ENCODE assay signal across 14 mouse cellular contexts in the genomic region with DNA sequence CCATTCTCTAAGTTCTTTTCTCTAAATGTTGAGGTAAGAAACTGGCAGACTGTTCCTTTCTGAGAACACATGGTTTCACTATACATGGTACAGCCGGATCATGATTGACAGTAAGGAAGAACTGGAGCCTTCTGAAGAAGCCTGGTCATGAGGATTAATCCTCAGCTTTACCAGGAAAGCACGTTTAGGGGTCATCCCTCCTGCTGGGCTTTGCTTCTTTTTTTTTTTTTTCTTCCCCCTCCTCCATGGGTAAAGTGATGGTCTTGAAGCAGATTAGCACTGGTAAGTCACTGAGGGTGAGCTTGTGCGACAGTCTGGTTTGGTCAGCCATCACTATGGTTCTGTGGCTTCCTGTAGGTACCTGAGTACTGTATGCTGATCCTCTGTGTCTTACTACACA.
"Had no signal": no experiment of that assay in that cellular context is flagged by ENCODE, and none has a peak within 500 bp of the region (broad histone marks: within the 10 kb centered on the region; RNA-seq: fewer than 3 reads in every experiment).

No protein-coding gene starts in this region.

- DNase-seq: kidney, adult 8-10 months; kidney, postnatal 25 days; left cerebral cortex, postnatal 4 days; liver; liver, embryonic 13.5 days; liver, postnatal 0 days; lung, postnatal 14 days; right cerebral cortex, postnatal 14 days; thymus, postnatal 14 days had no signal

- H3K9ac ChIP-seq: liver, embryonic 13.5 days; liver, postnatal 0 days; lung, embryonic 15.5 days; midbrain, embryonic 13.5 days; neural tube, embryonic 12.5 days had no signal

- H3K9me3 ChIP-seq: liver, embryonic 13.5 days; lung, embryonic 15.5 days; megakaryocyte, embryonic 14.5 days; midbrain, embryonic 13.5 days; neural tube, embryonic 12.5 days had no signal

- H3K4me2 ChIP-seq: liver, embryonic 13.5 days; lung, embryonic 15.5 days; midbrain, embryonic 13.5 days; neural tube, embryonic 12.5 days had no signal

- ATAC-seq: liver, postnatal 0 days; midbrain, embryonic 13.5 days had no signal

- H3K36me3 ChIP-seq: lung, embryonic 15.5 days; midbrain, embryonic 13.5 days; neural tube, embryonic 12.5 days had no signal

- H3K4me3 ChIP-seq: liver, embryonic 13.5 days; lung, embryonic 15.5 days; megakaryocyte, embryonic 14.5 days; midbrain, embryonic 13.5 days; neural tube, embryonic 12.5 days had no signal

- H3K27me3 ChIP-seq: liver, embryonic 13.5 days; lung, embryonic 15.5 days; megakaryocyte, embryonic 14.5 days; midbrain, embryonic 13.5 days; neural tube, embryonic 12.5 days had no signal

- H3K27ac ChIP-seq: liver, embryonic 13.5 days; lung, embryonic 15.5 days; macrophage; midbrain, embryonic 13.5 days; neural tube, embryonic 12.5 days had no signal
